Mouse (Mus musculus) thymus, adult 18-20 months (tissue): Measurements from ENCODE around the gene Olfr692.
"Not testable (repeated sequence)": the region's sequence is repeated elsewhere in the genome, so short reads cannot be mapped to it uniquely, and the experiment has no call there.

Experiments used
- DNase-seq, 2 experiments: peaks; one replicate each; pipeline ENCODE4 v3.0.0; 2022; ENCODE audit warnings: mixed read lengths in 2 of 2

Gene Olfr692

GRCm38 (mm10) chr7:105367930-105368329, at the start of gene Olfr692:
TSS of gene Olfr692 (plus strand) at chr7:105368230.
- DNase-seq, result no peak

GRCm38 (mm10) chr7:105325302-105325701, 42.7 kb upstream of the Olfr692 start:
- no peak for DNase-seq

GRCm38 (mm10) chr7:105334004-105334403, 34.0 kb upstream of the Olfr692 start, which contains the start of gene Olfr690:
TSS of gene Olfr690 (minus strand) at chr7:105334104.
- no peak for DNase-seq

DNA sequence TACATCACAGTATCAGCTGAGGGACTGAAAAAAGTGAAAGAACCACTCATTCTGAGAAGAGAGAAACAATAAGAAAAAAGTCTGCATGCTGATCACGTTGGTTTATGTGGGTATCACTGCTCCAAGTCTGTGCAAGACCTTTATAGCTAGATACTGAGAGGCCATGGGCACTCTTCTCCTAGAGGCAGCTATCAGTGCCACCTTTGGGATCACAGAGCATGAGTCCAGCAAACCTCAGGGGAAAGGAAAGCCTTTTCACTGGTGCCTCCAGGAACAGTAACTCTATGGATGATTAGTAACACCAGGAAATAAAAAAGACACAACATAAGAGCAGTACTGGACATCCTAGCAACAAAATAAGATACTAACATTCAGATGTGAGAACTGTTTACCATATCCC, 25.9 kb upstream of the Olfr692 start, which contains the start of gene Olfr691:
TSS of gene Olfr691 (minus strand) at position 101 of the 400 bp plus-strand sequence.
- DNase-seq, result no peak

DNA sequence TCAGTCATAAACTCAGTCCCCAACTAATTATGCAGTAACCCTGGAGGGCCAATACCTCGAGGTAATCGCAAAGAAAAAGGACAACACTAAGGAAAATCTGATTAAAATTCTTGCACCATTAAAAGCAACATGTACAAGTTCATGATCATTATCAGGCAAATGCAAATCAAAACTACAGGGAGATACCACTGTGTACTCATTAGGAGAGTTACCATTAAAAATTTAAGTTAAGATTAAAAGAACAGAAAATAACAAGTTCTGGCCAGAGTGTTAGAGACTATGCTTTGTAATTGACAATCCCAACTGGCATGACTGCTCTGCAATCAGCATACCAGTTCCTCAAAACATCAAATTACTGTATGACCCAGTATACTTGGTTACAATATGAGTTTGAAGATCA, 25.3 kb upstream of the Olfr692 start:
- no peak for DNase-seq

DNA sequence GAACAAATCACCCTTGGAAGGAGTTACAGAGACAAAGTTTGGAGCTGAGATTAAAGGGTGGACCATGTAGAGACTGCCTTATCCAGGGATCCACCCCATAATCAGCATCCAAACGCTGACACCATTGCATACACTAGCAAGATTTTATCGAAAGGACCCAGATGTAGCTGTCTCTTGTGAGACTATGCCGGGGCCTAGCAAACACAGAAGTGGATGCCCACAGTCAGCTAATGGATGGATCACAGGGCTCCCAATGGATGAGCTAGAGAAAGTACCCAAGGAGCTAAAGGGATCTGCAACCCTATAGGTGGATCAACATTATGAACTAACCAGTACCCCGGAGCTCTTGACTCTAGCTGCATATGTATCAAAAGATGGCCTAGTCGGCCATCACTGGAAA, 12.0 kb upstream of the Olfr692 start:
- DNase-seq, result not testable (repeated sequence)

DNA sequence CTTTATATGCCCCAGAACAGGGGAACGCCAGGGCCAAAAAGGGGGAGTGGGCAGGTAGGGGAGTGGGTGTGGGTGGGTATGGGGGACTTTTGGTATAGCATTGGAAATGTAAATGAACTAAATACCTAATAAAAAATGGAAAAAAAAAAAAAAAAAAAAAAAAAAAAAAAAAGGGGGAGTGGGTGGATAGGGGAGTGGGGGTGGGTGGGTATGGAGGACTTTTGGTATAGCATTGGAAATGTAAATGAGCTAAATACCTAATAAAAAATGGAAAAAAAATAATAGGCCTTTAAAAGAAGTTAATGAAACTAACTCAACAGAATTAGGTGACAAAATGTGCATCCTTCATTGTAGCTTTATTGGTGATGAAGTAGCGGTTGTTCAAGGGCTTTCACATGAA, 11.5 kb upstream of the Olfr692 start:
- DNase-seq, result not testable (repeated sequence)

DNA sequence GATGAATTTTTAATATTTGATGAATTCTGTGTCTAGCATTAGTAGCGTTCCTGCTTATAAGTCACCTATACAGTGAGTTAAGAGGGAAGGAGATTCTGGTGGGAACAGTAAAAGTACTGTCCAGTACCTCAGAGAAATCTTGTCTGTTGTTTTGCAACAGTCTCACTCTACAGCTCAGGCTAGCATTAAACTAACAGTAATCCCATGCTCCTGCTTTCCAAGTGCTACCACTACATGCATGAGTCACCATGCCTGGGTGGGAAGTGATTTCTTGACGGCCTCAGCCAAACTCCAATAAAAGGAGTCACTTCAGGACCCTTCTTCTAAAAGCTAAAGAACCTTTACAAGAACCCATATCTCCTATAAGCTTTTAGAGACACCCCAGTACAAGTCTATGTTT, 6.3 kb upstream of the Olfr692 start:
- DNase-seq, result no peak

GRCm38 (mm10) chr7:105367268-105367667, 762 bp upstream of the Olfr692 start:
- DNase-seq, result no peak

DNA sequence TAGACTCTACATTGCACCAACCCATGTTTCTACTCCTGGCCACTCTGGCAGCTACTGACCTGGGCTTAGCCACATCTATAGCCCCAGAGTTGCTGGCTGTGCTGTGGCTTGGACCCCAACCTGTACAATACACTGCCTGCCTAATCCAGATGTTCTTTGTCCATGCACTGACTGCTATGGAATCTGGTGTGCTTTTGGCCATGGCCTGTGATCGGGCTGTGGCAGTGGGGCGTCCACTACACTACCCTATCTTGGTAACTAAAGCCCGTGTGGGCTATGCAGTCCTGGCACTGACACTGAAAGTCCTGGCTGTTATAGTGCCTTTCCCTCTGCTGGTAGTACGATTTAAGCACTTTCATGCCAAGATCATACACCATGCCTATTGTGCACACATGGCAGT, 491 bp downstream of the Olfr692 start:
- no peak for DNase-seq

- no peak for DNase-seq
Observed at GRCm38 (mm10) chr7:105372912-105373311, 4.9 kb downstream of the Olfr692 start.

GRCm38 (mm10) chr7:105373509-105373908, 5.5 kb downstream of the Olfr692 start:
- no peak for DNase-seq

DNA sequence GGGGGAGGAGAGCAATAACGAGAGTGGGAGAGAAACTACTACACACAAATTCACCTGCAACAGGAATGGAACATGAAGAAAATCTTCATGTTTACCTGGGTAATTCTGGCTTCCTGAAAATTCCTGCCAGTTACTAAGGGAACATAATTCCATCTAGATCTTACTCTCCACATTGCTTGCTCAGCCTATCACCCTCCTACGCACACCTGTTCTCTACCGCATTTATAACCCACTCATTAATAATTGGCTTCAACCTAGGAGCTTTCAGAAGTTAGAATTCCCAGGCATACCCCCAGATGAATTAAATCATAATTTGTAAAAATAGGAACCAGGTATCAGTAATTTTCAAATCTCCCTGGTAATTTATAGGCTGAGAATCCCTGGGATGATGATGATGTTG, 5.9 kb downstream of the Olfr692 start:
- DNase-seq, result no peak

DNA sequence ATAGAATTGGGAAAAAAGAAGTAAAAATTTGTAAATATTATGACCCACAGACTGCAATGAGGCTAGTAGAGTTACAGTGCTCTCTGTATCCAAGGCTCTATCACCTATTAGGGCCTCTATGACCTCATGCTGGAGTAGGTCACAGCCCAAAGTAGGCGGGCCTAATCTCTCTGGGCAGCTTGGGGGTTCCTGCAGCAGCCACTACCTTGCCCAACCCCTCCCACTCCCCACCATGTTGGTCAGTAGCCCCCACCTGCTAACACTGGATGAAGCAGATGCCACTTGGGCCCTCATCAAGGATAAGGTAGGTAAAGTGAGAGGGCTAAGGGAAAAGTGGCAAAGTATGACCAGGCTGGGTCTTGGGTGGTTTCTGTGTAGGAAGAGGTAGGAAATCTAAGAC, 6.8 kb downstream of the Olfr692 start, which contains the start of gene Gm5901:
TSS of gene Gm5901 (plus strand) at position 173 of the 400 bp plus-strand sequence.
- DNase-seq, result no peak

DNA sequence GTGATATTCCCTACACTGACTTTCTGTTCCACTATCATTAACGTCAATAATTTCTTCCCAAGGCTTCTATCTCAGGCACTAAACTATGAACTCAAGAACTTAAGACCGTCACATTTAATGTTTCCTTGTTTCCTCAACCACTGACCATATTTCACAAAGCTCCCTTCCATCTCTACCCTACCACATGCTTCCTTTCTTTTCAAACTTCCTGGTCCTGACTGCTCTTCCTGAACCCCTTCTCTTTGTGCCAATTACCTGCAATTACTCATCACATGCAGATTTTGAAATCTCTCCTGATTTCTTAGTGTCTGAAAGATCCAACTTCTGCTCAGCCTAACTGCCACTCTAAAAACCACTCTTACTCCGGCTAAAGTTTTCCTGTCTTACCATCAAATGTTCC, 12.3 kb downstream of the Olfr692 start:
- DNase-seq, result no peak

DNA sequence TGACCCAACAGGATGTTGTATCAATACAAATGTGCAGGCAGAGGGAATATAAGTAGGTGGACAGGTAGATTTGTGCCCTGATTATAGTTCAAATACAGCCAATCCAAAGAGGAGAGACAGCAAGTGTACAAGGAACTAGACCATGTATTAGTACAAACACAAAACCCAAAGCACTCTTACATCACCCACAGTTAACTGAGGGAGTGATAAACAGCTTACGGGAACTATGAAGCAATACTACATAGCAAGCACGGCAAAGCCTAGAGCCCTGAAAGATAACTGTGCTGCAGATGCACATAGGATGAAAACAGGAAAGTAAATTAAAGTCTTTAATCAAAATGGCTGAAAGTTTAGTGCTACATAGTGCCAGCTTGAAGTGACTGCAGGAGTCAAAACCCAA, 19.7 kb downstream of the Olfr692 start:
- no peak for DNase-seq

DNA sequence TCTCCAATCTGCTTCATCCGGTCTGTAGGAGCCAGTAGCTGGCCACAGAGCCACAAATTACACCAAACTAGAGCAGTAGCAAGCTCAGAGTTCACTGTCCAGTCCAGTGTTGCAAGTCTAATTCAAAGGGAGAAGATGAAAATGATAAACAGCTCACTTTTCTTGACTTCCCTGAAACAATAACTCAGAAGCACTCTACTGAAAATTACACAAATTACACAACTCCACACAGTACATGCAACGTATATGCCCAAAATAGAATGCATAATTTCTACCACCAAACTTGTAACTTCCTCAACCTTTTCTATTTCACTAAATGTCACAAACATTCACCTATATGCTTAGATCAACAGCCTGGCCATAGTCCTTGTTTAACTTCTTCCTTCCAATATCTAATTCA, 22.2 kb downstream of the Olfr692 start:
- no peak for DNase-seq

DNA sequence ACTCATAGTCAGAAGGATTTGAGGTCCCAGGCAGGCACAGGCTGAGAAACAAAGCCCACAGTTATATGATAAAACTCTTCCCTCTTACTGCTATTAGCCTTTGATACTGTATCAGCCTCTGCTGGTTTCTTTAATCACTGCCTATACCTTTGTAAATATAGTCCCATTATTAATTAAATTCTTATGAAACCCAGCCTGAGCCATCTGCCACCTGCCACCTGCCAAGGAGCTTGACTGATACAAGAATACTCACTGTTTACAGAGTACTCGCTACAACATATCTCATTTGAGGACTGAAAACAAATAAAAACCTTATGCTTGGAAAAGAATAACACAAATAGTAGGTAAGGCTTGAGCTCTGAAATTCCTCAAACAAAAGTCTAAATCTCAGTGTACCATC, 26.6 kb downstream of the Olfr692 start:
- DNase-seq, result no peak

GRCm38 (mm10) chr7:105395131-105395820, 27.2 kb downstream of the Olfr692 start:
- no peak for DNase-seq

DNA sequence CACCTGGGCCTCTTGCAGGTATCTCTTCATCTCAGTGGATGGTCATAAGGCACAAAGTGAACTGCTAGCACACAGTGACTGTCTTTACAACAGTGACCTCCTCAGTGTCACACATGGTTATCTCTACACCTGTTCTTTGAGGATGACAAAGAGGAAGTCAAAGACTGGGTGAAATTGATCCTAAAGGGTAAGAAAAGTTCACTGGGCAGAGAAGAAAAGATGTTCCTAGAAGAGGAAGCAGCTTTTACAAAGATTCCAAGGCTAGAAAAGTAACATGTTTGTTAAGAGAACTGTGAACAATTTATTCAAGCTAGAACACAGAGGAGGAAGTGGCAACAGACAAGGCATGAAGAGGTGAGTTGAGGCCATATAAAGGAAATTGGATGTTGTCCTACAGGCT, 28.1 kb downstream of the Olfr692 start:
- no peak for DNase-seq

DNA sequence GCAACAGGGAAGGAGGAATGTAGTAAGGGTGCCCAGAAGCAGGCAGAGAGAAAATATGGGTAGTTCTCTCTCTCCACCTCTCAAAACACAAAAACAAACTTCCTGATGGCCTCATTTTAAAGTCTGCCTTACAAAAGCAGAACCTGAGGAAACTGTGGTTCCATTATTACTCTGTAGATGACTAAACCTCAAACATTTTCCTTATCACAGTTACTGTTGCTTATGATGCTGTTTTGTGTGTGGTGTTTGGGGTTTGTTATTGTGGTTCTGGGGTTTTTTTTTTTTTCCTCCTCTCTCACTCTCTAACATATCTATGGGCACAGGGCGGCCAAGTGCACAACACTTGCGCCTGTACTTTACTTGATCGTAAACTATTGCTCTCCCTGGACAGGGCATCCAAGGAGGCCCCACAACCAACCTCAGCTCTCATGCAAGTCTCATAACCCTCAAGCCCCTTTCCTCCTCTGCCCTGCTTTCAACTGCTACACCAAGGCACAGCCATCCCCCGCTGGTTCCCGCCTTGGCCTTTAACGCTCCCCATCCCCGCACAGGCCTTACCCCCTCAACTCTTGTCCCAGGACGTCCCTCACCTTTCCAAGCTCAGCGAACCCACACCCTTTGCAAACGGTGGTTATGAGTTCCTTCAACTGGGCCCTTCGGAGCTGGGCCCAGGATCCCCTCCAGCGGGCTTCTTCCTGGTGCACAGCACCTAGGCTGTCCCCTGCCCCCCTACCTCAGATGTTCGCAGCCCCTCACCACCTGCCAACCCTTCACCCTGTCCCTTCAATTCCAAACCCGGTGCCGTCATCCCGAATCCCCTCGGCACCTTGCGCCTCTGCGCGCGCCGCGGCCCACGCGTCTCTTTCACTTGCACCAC, 31.3 kb downstream of the Olfr692 start:
- DNase-seq, result peak in 1 of 2 experiments; percentile 13

- DNase-seq, result peak; percentile 94 to 95
Observed at GRCm38 (mm10) chr7:105399935-105400624, 32.0 kb downstream of the Olfr692 start, which contains the start of gene Fam160a2. TSS of gene Fam160a2 (minus strand) at chr7:105400054.

DNA sequence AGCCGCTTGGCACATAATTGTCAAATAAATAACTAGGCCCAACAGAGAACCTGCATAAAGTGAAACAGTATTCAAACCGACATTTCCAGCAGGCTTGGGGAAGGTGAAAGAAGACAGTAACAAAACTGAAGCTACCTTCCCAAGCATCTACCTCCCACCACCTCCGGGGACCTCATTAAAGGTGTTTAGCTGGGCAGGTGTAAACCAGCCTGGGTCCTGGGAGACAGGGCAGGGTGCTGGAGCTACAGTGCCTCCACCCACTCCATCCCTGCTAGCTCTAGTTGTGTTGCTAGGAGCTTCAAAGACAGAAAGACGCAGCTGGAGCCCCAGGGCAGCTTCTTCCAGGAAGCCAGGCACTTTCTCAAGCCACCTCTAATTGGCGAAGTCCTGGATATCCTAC, 36.2 kb downstream of the Olfr692 start, which contains the start of gene Cnga4:
TSS of gene Cnga4 (plus strand) at position 301 of the 400 bp plus-strand sequence.
- no peak for DNase-seq
